In the genomic region with DNA sequence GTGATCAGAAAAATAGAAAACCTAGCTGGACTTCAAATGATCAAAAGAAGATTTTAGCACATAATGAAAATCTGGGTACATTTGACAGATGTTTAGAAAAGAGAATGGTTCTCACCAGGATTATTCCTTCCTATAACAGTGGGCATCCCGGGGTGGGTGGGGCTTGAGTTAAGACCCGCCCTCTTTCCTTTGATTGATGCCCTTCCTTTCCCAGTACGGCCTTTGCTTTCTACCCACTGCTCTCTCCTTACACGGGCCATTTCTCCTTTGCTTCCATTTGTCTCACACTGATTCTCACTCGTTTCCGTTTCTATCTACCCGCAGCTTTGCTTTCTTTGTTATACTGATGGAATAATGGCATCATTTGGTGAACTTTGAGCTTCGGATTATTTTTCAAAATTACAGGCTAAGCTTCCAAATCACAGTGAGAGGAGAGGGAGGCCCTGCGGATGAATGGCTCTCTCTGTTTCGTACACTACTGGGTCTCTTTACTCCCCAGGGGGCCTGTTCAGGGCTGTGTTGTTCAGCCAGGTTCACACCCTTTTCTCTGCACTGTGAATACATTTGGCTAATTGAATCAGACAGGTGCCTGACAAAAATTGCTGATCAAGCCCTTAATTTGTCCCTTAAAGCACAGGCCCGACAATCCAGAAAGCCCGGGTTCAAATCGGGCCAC, we compare ENCODE assay signal across 12 mouse cellular contexts.
A peak's percentile ranks its signal among the peaks of the same experiment; 100 is the strongest.
DNase-seq lines count a peak whose midpoint lies in the region; ATAC-seq and TF ChIP-seq lines count a peak whose summit lies in the region.
"Had no signal": no experiment of that assay in that cellular context is flagged by ENCODE, and none has a peak within 500 bp of the region (broad histone marks: within the 10 kb centered on the region; RNA-seq: fewer than 3 reads in every experiment).

No protein-coding gene starts in this region.

- H3K9me3 ChIP-seq in kidney, postnatal 0 days (replicated peaks; ENCODE audit: low read length) = no peaks in the 10 kb centered on the region
- no peaks in the 10 kb centered on the region for H3K9me3 ChIP-seq in forebrain, embryonic 14.5 days (replicated peaks; ENCODE audit: control insufficient read depth, low read length)
- H3K9me3 ChIP-seq in neural tube, embryonic 13.5 days = no peaks in the 10 kb centered on the region
- H3K9me3 ChIP-seq: intestine, embryonic 15.5 days; lung, embryonic 15.5 days had no signal

- ATAC-seq in kidney, postnatal 0 days (replicated peaks; ENCODE audit: low FRiP score, low read depth) = 0 out of 2 replicates have a peak, but pooled peaks have one; percentile 36
- ATAC-seq in forebrain, embryonic 14.5 days = peak; percentile 61
- 0 out of 2 replicates have a peak, but pooled peaks have one; percentile 48 for ATAC-seq in neural tube, embryonic 13.5 days (ENCODE audit: low read depth)
- ATAC-seq: intestine, embryonic 15.5 days had no signal

- TF ChIP-seq CTCF in kidney, postnatal 0 days (IDR thresholded peaks at IDR 0.05; ENCODE audit: low read depth) = no peak

- no peak for DNase-seq in kidney, postnatal 0 days (ENCODE audit: low spot score)
- DNase-seq in kidney, postnatal 10 days = no peak
- peak; percentile 54 for DNase-seq in R1 (ENCODE audit: low read depth, low spot score)
- peak; percentile 49 for DNase-seq in forebrain, embryonic 14.5 days (ENCODE audit: low spot score)
- no peak for DNase-seq in thymus, postnatal 10 days (ENCODE audit: low spot score in 2 of 2)
- DNase-seq in gastrocnemius, postnatal 14 days = no peak
- DNase-seq: adrenal gland, postnatal 36 days; kidney, postnatal 36 days; right cerebral cortex, postnatal 14 days had no signal

- intact Hi-C loops in gastrocnemius, postnatal 14 days (cut with DNase I; ENCODE audit: low total_unique reads) = loop anchor here (10.0 kb wide), 1 partner anchor 111 kb away; no protein-coding TSS in a partner anchor

- H3K36me3 ChIP-seq in kidney, postnatal 0 days (ENCODE audit: insufficient read depth, low read length) = no peaks in the 10 kb centered on the region
- no peaks in the 10 kb centered on the region for H3K36me3 ChIP-seq in forebrain, embryonic 14.5 days (ENCODE audit: control insufficient read depth, insufficient read depth, low read length)
- no peaks in the 10 kb centered on the region for H3K36me3 ChIP-seq in neural tube, embryonic 13.5 days
- H3K36me3 ChIP-seq: intestine, embryonic 15.5 days; lung, embryonic 15.5 days had no signal

- H3K4me2 ChIP-seq in kidney, postnatal 0 days (ENCODE audit: low read length) = no peak overlapping the region
- no peak overlapping the region for H3K4me2 ChIP-seq in forebrain, embryonic 14.5 days (ENCODE audit: low read length)
- no peak overlapping the region for H3K4me2 ChIP-seq in neural tube, embryonic 13.5 days
- H3K4me2 ChIP-seq: intestine, embryonic 15.5 days; lung, embryonic 15.5 days had no signal

- no peaks in the 10 kb centered on the region for H3K4me1 ChIP-seq in kidney, postnatal 0 days (replicated peaks; ENCODE audit: insufficient read depth, low read length)
- peaks cover 5% of the 10 kb centered on the region; the same call in 1 of the 2 replicates for H3K4me1 ChIP-seq in forebrain, embryonic 14.5 days (ENCODE audit: control insufficient read depth, insufficient read depth, low read length)
- H3K4me1 ChIP-seq in neural tube, embryonic 13.5 days (replicated peaks) = peaks cover 16% of the 10 kb centered on the region
- H3K4me1 ChIP-seq: intestine, embryonic 15.5 days; lung, embryonic 15.5 days had no signal

- 61% methylated on average over 13 of the region's 13 CpGs for WGBS in kidney, postnatal 0 days
- WGBS in forebrain, embryonic 14.5 days = 10% methylated on average over 13 of the region's 13 CpGs
- WGBS in neural tube, embryonic 13.5 days = 31% methylated on average over 13 of the region's 13 CpGs

- no peak overlapping the region for H3K9ac ChIP-seq in kidney, postnatal 0 days (ENCODE audit: low read depth, low read length)
- H3K9ac ChIP-seq in forebrain, embryonic 14.5 days (ENCODE audit: low read length) = no peak overlapping the region
- no peak overlapping the region for H3K9ac ChIP-seq in neural tube, embryonic 13.5 days
- H3K9ac ChIP-seq: intestine, embryonic 15.5 days; lung, embryonic 15.5 days had no signal

- H3K27me3 ChIP-seq in kidney, postnatal 0 days (ENCODE audit: insufficient read depth, low read length) = no peaks in the 10 kb centered on the region
- H3K27me3 ChIP-seq in forebrain, embryonic 14.5 days (replicated peaks; ENCODE audit: control insufficient read depth, insufficient read depth, low read length) = no peaks in the 10 kb centered on the region
- H3K27me3 ChIP-seq in neural tube, embryonic 13.5 days = no peaks in the 10 kb centered on the region
- H3K27me3 ChIP-seq: intestine, embryonic 15.5 days; lung, embryonic 15.5 days had no signal

- H3K27ac ChIP-seq in kidney, postnatal 0 days = no peak overlapping the region
- no peak overlapping the region for H3K27ac ChIP-seq in forebrain, embryonic 14.5 days (ENCODE audit: low read depth, low read length)
- no peak overlapping the region for H3K27ac ChIP-seq in neural tube, embryonic 13.5 days (replicated peaks)
- H3K27ac ChIP-seq: intestine, embryonic 15.5 days; lung, embryonic 15.5 days had no signal

- no peak overlapping the region for H3K4me3 ChIP-seq in kidney, postnatal 0 days (replicated peaks; ENCODE audit: low read depth, low read length)
- no peak overlapping the region for H3K4me3 ChIP-seq in forebrain, embryonic 14.5 days (ENCODE audit: low read depth, low read length)
- no peak overlapping the region for H3K4me3 ChIP-seq in neural tube, embryonic 13.5 days
- H3K4me3 ChIP-seq: intestine, embryonic 15.5 days; lung, embryonic 15.5 days had no signal

Comparison
In these comparisons a context has a peak if more than half of its experiments do, and no peak if none do; other contexts are left out.
1. DNase-seq: peak in R1 (single experiment) and forebrain, embryonic 14.5 days (single experiment); none in kidney, postnatal 0 days (single experiment), kidney, postnatal 10 days (single experiment), thymus, postnatal 10 days (0 of 2) and gastrocnemius, postnatal 14 days (single experiment).
2. Peak in every context shown above with its lines, with median percentiles within 50 percentile points of each other: ATAC-seq.